Mouse (Mus musculus): ENCODE data around the gene Scg5. TPM values are rescaled to one million over a fixed set of nuclear protein-coding genes. Genes with fewer than 3 reads are reported as not detected.

Scg5 gene
- polyA plus RNA-seq, 1 experiment from 2014 or later = not detected

GRCm38 (mm10) chr2:113749309-113749708 lies 79.6 kb downstream of the Scg5 start:
- Histone ChIP-seq H3K36me3 (ENCODE audit: inconsistent target) (no peaks in the 10 kb centered on the region), H3K4me3 (ENCODE audit: inconsistent target) (no peak overlapping the region), H3K27ac (no peak overlapping the region), H3K79me2 (ENCODE audit: inconsistent target) (no peaks in the 10 kb centered on the region)
- 84% methylated on average over 9 of the region's 9 CpGs for whole genome bisulfite sequencing (ENCODE audit: missing documents)

- H3K79me2 ChIP-seq (ENCODE audit: inconsistent target) = no peaks in the 10 kb centered on the region
- WGBS (ENCODE audit: missing documents) = 92% methylated on average over 3 of the region's 3 CpGs
- H3K4me3 ChIP-seq (ENCODE audit: inconsistent target) = no peak overlapping the region
- H3K36me3 ChIP-seq (ENCODE audit: inconsistent target) = no peaks in the 10 kb centered on the region
- no peak overlapping the region for H3K27ac ChIP-seq
Measured at GRCm38 (mm10) chr2:113728581-113728980, 100.3 kb downstream of the Scg5 start.

Other genes with a start within 250 kb of the Scg5 start
- gene Grem1, start 70.5 kb downstream of the Scg5 start, polyA plus RNA-seq (2018) = 0.07 to 0.28 TPM in 2 of 3 replicates, not detected in the other
- gene Arhgap11a, start 19.5 kb upstream of the Scg5 start, polyA plus RNA-seq (2018) = 17.0 to 23.3 TPM (median 23.1 TPM) in 3 replicates
- not detected in 3 replicates for gene Gjd2, start 184.5 kb upstream of the Scg5 start, polyA plus RNA-seq (2018)
- gene Actc1, start 224.4 kb upstream of the Scg5 start, polyA plus RNA-seq (2018) = not detected in 3 replicates

Data from macrophage (primary cell).